Mouse (Mus musculus): ENCODE measurements around the gene Rabgap1l. TPM values are rescaled to one million over a fixed set of nuclear protein-coding genes. Genes with fewer than 3 reads are reported as not detected.

The Rabgap1l gene
- polyA plus RNA-seq, 1 experiment = 37.1 TPM

- Histone ChIP-seq H3K4me1 (ENCODE audit: control insufficient read depth, insufficient read depth, low read length) (no peaks in the 10 kb centered on the region), H3K36me3 (ENCODE audit: control insufficient read depth, insufficient read depth, low read length, poor library complexity, severe bottlenecking) (no peaks in the 10 kb centered on the region), H3K9me3 (replicated peaks; ENCODE audit: control insufficient read depth, insufficient read depth, low read length, poor library complexity, severe bottlenecking) (no peaks in the 10 kb centered on the region), H3K27ac (ENCODE audit: insufficient read depth, low read length) (no peak overlapping the region), H3K4me3 (ENCODE audit: low read depth, low read length) (no peak overlapping the region), H3K27me3 (ENCODE audit: control insufficient read depth, insufficient read depth, low read length, poor library complexity, severe bottlenecking) (no peaks in the 10 kb centered on the region), H3K9ac (ENCODE audit: low read depth, poor library complexity, severe bottlenecking) (no peak overlapping the region)
- TF ChIP-seq POLR2A (IDR thresholded peaks at IDR 0.05; ENCODE audit: insufficient read depth, low read length) = no peak
- no peak for TF ChIP-seq CTCF (IDR thresholded peaks at IDR 0.05; ENCODE audit: low read depth, low read length)
- TF ChIP-seq EP300 (IDR thresholded peaks at IDR 0.05; ENCODE audit: insufficient read depth, low read depth, low read length) = no peak
Observed at GRCm38 (mm10) chr1:160339374-160339773, 453.6 kb downstream of the Rabgap1l start.

GRCm38 (mm10) chr1:160334791-160335190 is 458.2 kb downstream of the Rabgap1l start:
- no peak overlapping the region for H3K27ac ChIP-seq (ENCODE audit: insufficient read depth, low read length)
- TF ChIP-seq POLR2A (IDR thresholded peaks at IDR 0.05; ENCODE audit: insufficient read depth, low read length) (no peak), EP300 (IDR thresholded peaks at IDR 0.05; ENCODE audit: insufficient read depth, low read depth, low read length) (no peak), CTCF (IDR thresholded peaks at IDR 0.05; ENCODE audit: low read depth, low read length) (no peak)
- H3K9ac ChIP-seq (ENCODE audit: low read depth, poor library complexity, severe bottlenecking) = no peak overlapping the region
- H3K9me3 ChIP-seq (replicated peaks; ENCODE audit: control insufficient read depth, insufficient read depth, low read length, poor library complexity, severe bottlenecking) = no peaks in the 10 kb centered on the region
- H3K36me3 ChIP-seq (ENCODE audit: control insufficient read depth, insufficient read depth, low read length, poor library complexity, severe bottlenecking) = no peaks in the 10 kb centered on the region
- no peaks in the 10 kb centered on the region for H3K27me3 ChIP-seq (ENCODE audit: control insufficient read depth, insufficient read depth, low read length, poor library complexity, severe bottlenecking)
- H3K4me3 ChIP-seq (ENCODE audit: low read depth, low read length) = no peak overlapping the region
- H3K4me1 ChIP-seq (ENCODE audit: control insufficient read depth, insufficient read depth, low read length) = no peaks in the 10 kb centered on the region

DNA sequence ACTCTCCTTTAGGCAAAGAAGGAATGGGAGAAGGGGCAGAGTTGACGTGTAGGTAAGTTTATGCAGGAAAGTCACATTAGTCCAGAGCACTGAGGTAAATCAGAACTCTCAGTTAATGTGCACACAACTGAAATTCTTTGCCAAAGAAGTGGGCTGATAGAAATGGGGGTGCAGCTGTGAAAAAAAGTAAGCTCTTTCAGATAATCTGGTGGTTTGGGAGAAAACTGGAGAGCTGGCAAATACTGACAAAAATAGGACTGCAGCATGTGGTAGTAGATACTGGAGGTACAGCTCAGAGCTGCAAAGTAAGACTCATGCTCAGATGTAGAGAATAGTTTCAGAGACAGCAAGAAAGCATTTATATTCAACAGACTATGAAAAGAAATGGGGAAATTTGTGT is 462.2 kb downstream of the Rabgap1l start:
- H3K4me1 ChIP-seq (ENCODE audit: control insufficient read depth, insufficient read depth, low read length) = no peaks in the 10 kb centered on the region
- TF ChIP-seq CTCF (IDR thresholded peaks at IDR 0.05; ENCODE audit: low read depth, low read length) (no peak), EP300 (IDR thresholded peaks at IDR 0.05; ENCODE audit: insufficient read depth, low read depth, low read length) (no peak), POLR2A (IDR thresholded peaks at IDR 0.05; ENCODE audit: insufficient read depth, low read length) (no peak)
- no peak overlapping the region for H3K27ac ChIP-seq (ENCODE audit: insufficient read depth, low read length)
- no peaks in the 10 kb centered on the region for H3K27me3 ChIP-seq (ENCODE audit: control insufficient read depth, insufficient read depth, low read length, poor library complexity, severe bottlenecking)
- no peaks in the 10 kb centered on the region for H3K9me3 ChIP-seq (replicated peaks; ENCODE audit: control insufficient read depth, insufficient read depth, low read length, poor library complexity, severe bottlenecking)
- no peaks in the 10 kb centered on the region for H3K36me3 ChIP-seq (ENCODE audit: control insufficient read depth, insufficient read depth, low read length, poor library complexity, severe bottlenecking)
- no peak overlapping the region for H3K9ac ChIP-seq (ENCODE audit: low read depth, poor library complexity, severe bottlenecking)
- no peak overlapping the region for H3K4me3 ChIP-seq (ENCODE audit: low read depth, low read length)

GRCm38 (mm10) chr1:160330222-160330621 is 462.8 kb downstream of the Rabgap1l start:
- Histone ChIP-seq H3K9me3 (replicated peaks; ENCODE audit: control insufficient read depth, insufficient read depth, low read length, poor library complexity, severe bottlenecking) (no peaks in the 10 kb centered on the region), H3K4me3 (ENCODE audit: low read depth, low read length) (no peak overlapping the region), H3K27me3 (ENCODE audit: control insufficient read depth, insufficient read depth, low read length, poor library complexity, severe bottlenecking) (no peaks in the 10 kb centered on the region), H3K9ac (ENCODE audit: low read depth, poor library complexity, severe bottlenecking) (no peak overlapping the region), H3K4me1 (ENCODE audit: control insufficient read depth, insufficient read depth, low read length) (no peaks in the 10 kb centered on the region), H3K36me3 (ENCODE audit: control insufficient read depth, insufficient read depth, low read length, poor library complexity, severe bottlenecking) (no peaks in the 10 kb centered on the region), H3K27ac (ENCODE audit: insufficient read depth, low read length) (no peak overlapping the region)
- TF ChIP-seq EP300 (IDR thresholded peaks at IDR 0.05; ENCODE audit: insufficient read depth, low read depth, low read length) (no peak), POLR2A (IDR thresholded peaks at IDR 0.05; ENCODE audit: insufficient read depth, low read length) (no peak), CTCF (IDR thresholded peaks at IDR 0.05; ENCODE audit: low read depth, low read length) (no peak)

- no peaks in the 10 kb centered on the region for H3K4me1 ChIP-seq (ENCODE audit: control insufficient read depth, insufficient read depth, low read length)
- H3K27me3 ChIP-seq (ENCODE audit: control insufficient read depth, insufficient read depth, low read length, poor library complexity, severe bottlenecking) = no peaks in the 10 kb centered on the region
- no peak overlapping the region for H3K27ac ChIP-seq (ENCODE audit: insufficient read depth, low read length)
- H3K36me3 ChIP-seq (ENCODE audit: control insufficient read depth, insufficient read depth, low read length, poor library complexity, severe bottlenecking) = no peaks in the 10 kb centered on the region
- H3K9me3 ChIP-seq (replicated peaks; ENCODE audit: control insufficient read depth, insufficient read depth, low read length, poor library complexity, severe bottlenecking) = no peaks in the 10 kb centered on the region
- no peak overlapping the region for H3K9ac ChIP-seq (ENCODE audit: low read depth, poor library complexity, severe bottlenecking)
- H3K4me3 ChIP-seq (ENCODE audit: low read depth, low read length) = no peak overlapping the region
- TF ChIP-seq CTCF (IDR thresholded peaks at IDR 0.05; ENCODE audit: low read depth, low read length) (no peak), POLR2A (IDR thresholded peaks at IDR 0.05; ENCODE audit: insufficient read depth, low read length) (no peak), EP300 (IDR thresholded peaks at IDR 0.05; ENCODE audit: insufficient read depth, low read depth, low read length) (no peak)
Observed at GRCm38 (mm10) chr1:160329788-160330187, 463.2 kb downstream of the Rabgap1l start.

- no peak overlapping the region for H3K9ac ChIP-seq (ENCODE audit: low read depth, poor library complexity, severe bottlenecking)
- TF ChIP-seq CTCF (IDR thresholded peaks at IDR 0.05; ENCODE audit: low read depth, low read length) = no peak
- no peak for TF ChIP-seq POLR2A (IDR thresholded peaks at IDR 0.05; ENCODE audit: insufficient read depth, low read length)
- no peak for TF ChIP-seq EP300 (IDR thresholded peaks at IDR 0.05; ENCODE audit: insufficient read depth, low read depth, low read length)
- no peaks in the 10 kb centered on the region for H3K4me1 ChIP-seq (ENCODE audit: control insufficient read depth, insufficient read depth, low read length)
- H3K27me3 ChIP-seq (ENCODE audit: control insufficient read depth, insufficient read depth, low read length, poor library complexity, severe bottlenecking) = no peaks in the 10 kb centered on the region
- H3K4me3 ChIP-seq (ENCODE audit: low read depth, low read length) = no peak overlapping the region
- no peak overlapping the region for H3K27ac ChIP-seq (ENCODE audit: insufficient read depth, low read length)
- H3K36me3 ChIP-seq (ENCODE audit: control insufficient read depth, insufficient read depth, low read length, poor library complexity, severe bottlenecking) = no peaks in the 10 kb centered on the region
- H3K9me3 ChIP-seq (replicated peaks; ENCODE audit: control insufficient read depth, insufficient read depth, low read length, poor library complexity, severe bottlenecking) = no peaks in the 10 kb centered on the region
Observed at GRCm38 (mm10) chr1:160327531-160327930, 465.5 kb downstream of the Rabgap1l start.
